Mouse (Mus musculus) urinary bladder, adult 18-20 months (tissue): ENCODE measurements around the gene Arhgef7.
A peak's percentile ranks its signal among the peaks of the same experiment; 100 is the strongest.

ENCODE experiments used
- DNase-seq, 2 experiments: peaks; one replicate each; pipeline ENCODE4 v3.0.0; 2022; ENCODE audit warnings: low spot score in 2 of 2, mixed read lengths in 2 of 2

The Arhgef7 gene

GRCm38 (mm10) chr8:11762048-11762447, 34.5 kb downstream of the Arhgef7 start:
- no peak for DNase-seq

- DNase-seq, result no peak
These were observed 35.3 kb downstream of the Arhgef7 start for GRCm38 (mm10) chr8:11762821-11763220.

- no peak for DNase-seq
These were observed 39.8 kb downstream of the Arhgef7 start for GRCm38 (mm10) chr8:11767213-11767840.

- no peak for DNase-seq
These were observed 42.5 kb downstream of the Arhgef7 start for GRCm38 (mm10) chr8:11770001-11770400.

GRCm38 (mm10) chr8:11770521-11771080, 43.1 kb downstream of the Arhgef7 start:
- no peak for DNase-seq

- DNase-seq, result no peak
These were observed 44.1 kb downstream of the Arhgef7 start for GRCm38 (mm10) chr8:11771608-11772007.

- DNase-seq, result peak; percentile 75 to 84
These were observed 46.9 kb downstream of the Arhgef7 start for GRCm38 (mm10) chr8:11774195-11775076.

GRCm38 (mm10) chr8:11775889-11776288, 48.4 kb downstream of the Arhgef7 start:
- DNase-seq, result peak; percentile 33 to 71

- DNase-seq, result no peak
These were observed 49.1 kb downstream of the Arhgef7 start for GRCm38 (mm10) chr8:11776451-11777180.

GRCm38 (mm10) chr8:11777201-11777600, 49.7 kb downstream of the Arhgef7 start:
- DNase-seq, result peak in 1 of 2 experiments; percentile 16

- DNase-seq, result no peak
These were observed 51.3 kb downstream of the Arhgef7 start for GRCm38 (mm10) chr8:11778646-11779433.

- no peak for DNase-seq
These were observed 52.5 kb downstream of the Arhgef7 start for GRCm38 (mm10) chr8:11779844-11780634.

GRCm38 (mm10) chr8:11780641-11781040, 53.1 kb downstream of the Arhgef7 start:
- DNase-seq, result no peak

- DNase-seq, result no peak
These were observed 55.1 kb downstream of the Arhgef7 start for GRCm38 (mm10) chr8:11782607-11783006.

GRCm38 (mm10) chr8:11783861-11784594, 56.5 kb downstream of the Arhgef7 start:
- DNase-seq, result no peak

- DNase-seq, result no peak
These were observed 57.6 kb downstream of the Arhgef7 start for GRCm38 (mm10) chr8:11785121-11785520.

- no peak for DNase-seq
These were observed 58.1 kb downstream of the Arhgef7 start for GRCm38 (mm10) chr8:11785539-11786046.

- peak; percentile 48 to 63 for DNase-seq
These were observed 60.7 kb downstream of the Arhgef7 start for GRCm38 (mm10) chr8:11788252-11788651.

GRCm38 (mm10) chr8:11789168-11789567, 61.6 kb downstream of the Arhgef7 start:
- no peak for DNase-seq
